9 mouse cellular contexts compared by ENCODE assay signal in the genomic region with DNA sequence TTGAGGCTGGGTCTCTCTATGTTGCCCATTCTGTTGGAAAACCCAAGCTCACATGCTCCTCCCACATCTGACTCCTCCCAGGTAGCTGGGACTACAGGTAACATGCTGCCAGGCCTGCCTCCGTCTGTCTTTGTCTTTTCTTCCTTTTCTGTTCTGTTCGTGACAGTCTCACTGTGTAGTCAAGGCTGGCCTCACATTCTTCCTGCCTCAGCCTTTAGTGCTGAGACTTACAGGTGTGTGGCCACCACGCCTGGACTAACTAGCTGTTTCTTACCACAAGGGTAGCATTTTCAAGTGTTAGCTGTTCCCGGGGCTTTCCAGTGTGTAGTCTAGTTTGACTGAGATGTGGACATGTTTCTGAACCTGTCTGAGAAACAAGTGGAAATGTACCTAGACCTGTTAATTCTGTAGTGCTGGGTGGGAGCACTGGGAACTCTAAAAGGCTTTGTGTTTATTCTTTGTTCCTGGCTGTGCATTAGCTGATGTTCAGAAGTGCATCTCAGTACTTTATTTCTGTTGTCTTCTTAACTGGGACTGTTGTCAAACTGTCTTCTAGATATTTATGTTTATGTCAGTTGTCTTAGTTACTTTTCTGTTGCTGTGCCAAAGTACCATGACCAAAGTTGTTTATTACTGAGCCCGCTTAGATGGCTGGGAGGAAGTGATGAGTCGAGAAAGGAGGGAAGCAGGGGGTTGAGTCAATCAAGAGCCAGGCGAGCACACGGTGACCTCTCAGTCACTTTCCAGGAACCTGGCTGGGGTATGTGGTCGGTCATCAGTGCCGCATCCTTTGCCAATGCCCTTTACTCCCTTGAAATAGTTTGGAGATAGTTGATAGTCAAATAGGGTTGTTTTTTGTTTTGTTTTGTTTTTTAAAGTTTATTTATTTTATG. TPM values are rescaled to one million over a fixed set of nuclear protein-coding genes. Genes with fewer than 3 reads are reported as not detected.
A peak's percentile ranks its signal among the peaks of the same experiment; 100 is the strongest.
DNase-seq lines count a peak whose midpoint lies in the region; ATAC-seq and TF ChIP-seq lines count a peak whose summit lies in the region.
"Had no signal": no experiment of that assay in that cellular context is flagged by ENCODE, and none has a peak within 500 bp of the region (broad histone marks: within the 10 kb centered on the region; RNA-seq: fewer than 3 reads in every experiment).

No protein-coding gene starts in this region.

- TF ChIP-seq EP300 in liver, postnatal 0 days (IDR thresholded peaks at IDR 0.05; ENCODE audit: low read depth) = no peak

- WGBS in heart, embryonic 14.5 days = 48% methylated on average over 10 of the region's 10 CpGs
- WGBS in heart, embryonic 10.5 days = 54% methylated on average over 10 of the region's 10 CpGs
- WGBS in thymus, adult 2 months = 44% methylated on average over 10 of the region's 10 CpGs
- WGBS in liver, postnatal 0 days (ENCODE audit: insufficient replicate concordance) = 44% methylated on average over 10 of the region's 10 CpGs

- no peaks in the 10 kb centered on the region for H3K9me3 ChIP-seq in heart, embryonic 14.5 days (ENCODE audit: control insufficient read depth, low read length)
- H3K9me3 ChIP-seq in heart, embryonic 10.5 days = no peaks in the 10 kb centered on the region
- no peaks in the 10 kb centered on the region for H3K9me3 ChIP-seq in liver, postnatal 0 days (ENCODE audit: low read length)
- H3K9me3 ChIP-seq: limb, embryonic 13.5 days had no signal

- no peak overlapping the region for H3K9ac ChIP-seq in heart, embryonic 14.5 days (ENCODE audit: low read length)
- H3K9ac ChIP-seq in liver, postnatal 0 days (replicated peaks) = no peak overlapping the region

- no peaks in the 10 kb centered on the region for H3K27me3 ChIP-seq in heart, embryonic 14.5 days (ENCODE audit: control insufficient read depth, insufficient read depth, low read length)
- H3K27me3 ChIP-seq in heart, embryonic 10.5 days (ENCODE audit: insufficient read depth, poor library complexity, severe bottlenecking) = peaks cover 10% of the 10 kb centered on the region
- no peaks in the 10 kb centered on the region for H3K27me3 ChIP-seq in thymus, adult 2 months (ENCODE audit: control insufficient read depth, insufficient read depth, low read length)
- no peaks in the 10 kb centered on the region for H3K27me3 ChIP-seq in liver, postnatal 0 days (ENCODE audit: insufficient read depth, low read length)
- H3K27me3 ChIP-seq: limb, embryonic 13.5 days had no signal

- peak overlapping the region; percentile 48 for H3K4me2 ChIP-seq in heart, embryonic 14.5 days (ENCODE audit: low read length)
- H3K4me2 ChIP-seq in liver, postnatal 0 days (ENCODE audit: low read depth, low read length) = no peak overlapping the region

- no peaks in the 10 kb centered on the region for H3K36me3 ChIP-seq in heart, embryonic 14.5 days (ENCODE audit: control insufficient read depth, insufficient read depth, low read length)
- peaks cover 12% of the 10 kb centered on the region for H3K36me3 ChIP-seq in heart, embryonic 10.5 days
- no peaks in the 10 kb centered on the region for H3K36me3 ChIP-seq in thymus, adult 2 months (ENCODE audit: control insufficient read depth, insufficient read depth, low read length)
- H3K36me3 ChIP-seq in liver, postnatal 0 days (replicated peaks; ENCODE audit: insufficient read depth, low read length) = no peaks in the 10 kb centered on the region

- no peak for DNase-seq in heart, embryonic 10.5 days (ENCODE audit: low spot score)
- DNase-seq in thymus, adult 2 months = no peak
- DNase-seq in thymus, postnatal 10 days (ENCODE audit: low spot score in 2 of 2) = no peak
- no peak for DNase-seq in liver, postnatal 0 days
- DNase-seq in cerebellum, adult 9-11 months = no peak
- DNase-seq in embryo, embryonic 10.5 days (ENCODE audit: low spot score) = no peak
- no peak for DNase-seq in adrenal gland, postnatal 36 days

- H3K27ac ChIP-seq in heart, embryonic 14.5 days (replicated peaks in 1 of 2; ENCODE audit: control insufficient read depth in 1 of 2, insufficient read depth in 1 of 2, low read depth in 2 of 2, low read length in 2 of 2) = peak overlapping the region in 1 of 2 experiments; percentile 81; a peak in 1 of 4 replicates
- H3K27ac ChIP-seq in heart, embryonic 10.5 days = no peak overlapping the region
- H3K27ac ChIP-seq in thymus, adult 2 months (ENCODE audit: control insufficient read depth, insufficient read depth, low read length) = peak overlapping the region; percentile 25; the same call in 1 of the 2 replicates
- H3K27ac ChIP-seq in liver, postnatal 0 days (ENCODE audit: low read depth) = peak overlapping the region; percentile 76

- H3K4me1 ChIP-seq in heart, embryonic 14.5 days (ENCODE audit: control insufficient read depth in 2 of 2, insufficient read depth in 2 of 2, low read length in 2 of 2) = peaks cover 32 to 46% of the 10 kb centered on the region in 2 experiments
- H3K4me1 ChIP-seq in heart, embryonic 10.5 days = peaks cover 46% of the 10 kb centered on the region
- H3K4me1 ChIP-seq in thymus, adult 2 months (replicated peaks; ENCODE audit: control insufficient read depth, insufficient read depth, low read length) = peaks cover 39% of the 10 kb centered on the region
- peaks cover 48% of the 10 kb centered on the region for H3K4me1 ChIP-seq in liver, postnatal 0 days (ENCODE audit: insufficient read depth)

- no peak overlapping the region for H3K4me3 ChIP-seq in heart, embryonic 14.5 days (ENCODE audit: control insufficient read depth in 1 of 2, insufficient read depth in 1 of 2, low read depth in 1 of 2, low read length in 2 of 2)
- H3K4me3 ChIP-seq in heart, embryonic 10.5 days = no peak overlapping the region
- no peak overlapping the region for H3K4me3 ChIP-seq in thymus, adult 2 months (ENCODE audit: control insufficient read depth, insufficient read depth, low read length)
- no peak overlapping the region for H3K4me3 ChIP-seq in liver, postnatal 0 days (ENCODE audit: low read depth, low read length)
- H3K4me3 ChIP-seq: limb, embryonic 13.5 days had no signal

- no peak for TF ChIP-seq CTCF in thymus, adult 2 months (IDR thresholded peaks at IDR 0.05; ENCODE audit: borderline replicate concordance, control insufficient read depth, extremely low read depth, insufficient read depth, low read length, poor library complexity)
- no peak for TF ChIP-seq CTCF in liver, postnatal 0 days (IDR thresholded peaks at IDR 0.05; ENCODE audit: low read depth)

- ATAC-seq in heart, embryonic 14.5 days (ENCODE audit: insufficient number of reproducible peaks, insufficient read depth, low FRiP score, low read depth) = no peak
- peak; percentile 37; the same call in 1 of the 2 replicates for ATAC-seq in liver, postnatal 0 days

- no peak for TF ChIP-seq POLR2A in thymus, adult 2 months (IDR thresholded peaks at IDR 0.05; ENCODE audit: control insufficient read depth, extremely low read depth, insufficient read depth, low read length, poor library complexity)

RNA-seq across cellular contexts. Expression of a gene that starts 18.9 kb away (rescaled TPM):
- 16.1 and 21.3 TPM in 2 replicates for polyA plus RNA-seq in heart, embryonic 14.5 days (2014; fragmentation: Nextera tagmentation; extraction: Ambion mirVana)
- polyA plus RNA-seq in heart, embryonic 10.5 days (2016; fragmentation: Nextera tagmentation; extraction: Ambion mirVana) = 20.0 and 20.4 TPM in 2 replicates
- 74.7 and 77.9 TPM in 2 replicates for polyA plus RNA-seq in thymus, adult 2 months (2012; rRNA removed)
- 7.9 and 10.5 TPM in 2 replicates for polyA plus RNA-seq in liver, postnatal 0 days (2015; fragmentation: Nextera tagmentation; extraction: Ambion mirVana)
- 10 to 100 TPM; 71.2 to 73.3 TPM for total RNA-seq in adrenal gland, postnatal 36 days (2021)

RNA-seq across cellular contexts. Expression of a gene that starts 28.7 kb away (rescaled TPM):
- 162 and 171 TPM in 2 replicates for polyA plus RNA-seq in heart, embryonic 14.5 days (2014; fragmentation: Nextera tagmentation; extraction: Ambion mirVana)
- 217 and 273 TPM in 2 replicates for polyA plus RNA-seq in heart, embryonic 10.5 days (2016; fragmentation: Nextera tagmentation; extraction: Ambion mirVana)
- 382 and 470 TPM in 2 replicates for polyA plus RNA-seq in thymus, adult 2 months (2012; rRNA removed)
- 148 and 158 TPM in 2 replicates for polyA plus RNA-seq in liver, postnatal 0 days (2015; fragmentation: Nextera tagmentation; extraction: Ambion mirVana)
- 100 to 1,000 TPM in 1 of 2 experiments, 10 to 100 TPM in 1; 96.5 to 111 TPM for total RNA-seq in adrenal gland, postnatal 36 days (2021)

RNA-seq across cellular contexts. Expression of a gene that starts 34.2 kb away (rescaled TPM):
- polyA plus RNA-seq in heart, embryonic 14.5 days (2014; fragmentation: Nextera tagmentation; extraction: Ambion mirVana) = 39.4 and 46.7 TPM in 2 replicates
- 39.4 TPM in 2 replicates for polyA plus RNA-seq in heart, embryonic 10.5 days (2016; fragmentation: Nextera tagmentation; extraction: Ambion mirVana)
- polyA plus RNA-seq in thymus, adult 2 months (2012; rRNA removed) = 75.0 and 82.6 TPM in 2 replicates
- polyA plus RNA-seq in liver, postnatal 0 days (2015; fragmentation: Nextera tagmentation; extraction: Ambion mirVana) = 19.1 and 20.9 TPM in 2 replicates
- 10 to 100 TPM; 42.7 to 48.1 TPM for total RNA-seq in adrenal gland, postnatal 36 days (2021)
